Mouse (Mus musculus): ENCODE data around the gene Gm6583.
A peak's percentile ranks its signal among the peaks of the same experiment; 100 is the strongest.

Gene Gm6583

DNA sequence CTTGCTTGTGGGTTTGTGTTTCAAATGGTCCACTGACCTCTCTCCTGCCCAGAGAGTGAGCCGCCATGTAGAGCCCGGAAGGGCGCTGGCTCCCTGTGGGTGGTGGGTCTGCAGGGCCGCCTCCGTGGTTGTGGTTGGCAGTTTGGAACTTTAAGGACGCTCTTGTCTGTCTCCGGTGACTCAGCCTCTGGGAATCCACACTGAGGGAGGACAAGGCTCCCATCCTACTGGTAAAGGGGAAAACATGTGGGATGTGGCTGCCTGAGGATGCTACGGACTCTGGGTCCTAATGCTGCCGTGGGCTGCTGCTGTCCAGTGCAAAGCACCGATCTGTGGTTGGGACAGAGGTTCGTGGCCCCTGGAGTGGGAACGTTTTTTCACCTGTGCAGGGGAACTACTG, 12.1 kb upstream of the Gm6583 start:
- no peak for DNase-seq (ENCODE audit: low spot score)

- DNase-seq (ENCODE audit: low spot score): no peak
These were observed 11.5 kb upstream of the Gm6583 start for GRCm38 (mm10) chr5:112367338-112367737.

- DNase-seq (ENCODE audit: low spot score): no peak
These were observed 11.0 kb upstream of the Gm6583 start for GRCm38 (mm10) chr5:112366879-112367278.

DNA sequence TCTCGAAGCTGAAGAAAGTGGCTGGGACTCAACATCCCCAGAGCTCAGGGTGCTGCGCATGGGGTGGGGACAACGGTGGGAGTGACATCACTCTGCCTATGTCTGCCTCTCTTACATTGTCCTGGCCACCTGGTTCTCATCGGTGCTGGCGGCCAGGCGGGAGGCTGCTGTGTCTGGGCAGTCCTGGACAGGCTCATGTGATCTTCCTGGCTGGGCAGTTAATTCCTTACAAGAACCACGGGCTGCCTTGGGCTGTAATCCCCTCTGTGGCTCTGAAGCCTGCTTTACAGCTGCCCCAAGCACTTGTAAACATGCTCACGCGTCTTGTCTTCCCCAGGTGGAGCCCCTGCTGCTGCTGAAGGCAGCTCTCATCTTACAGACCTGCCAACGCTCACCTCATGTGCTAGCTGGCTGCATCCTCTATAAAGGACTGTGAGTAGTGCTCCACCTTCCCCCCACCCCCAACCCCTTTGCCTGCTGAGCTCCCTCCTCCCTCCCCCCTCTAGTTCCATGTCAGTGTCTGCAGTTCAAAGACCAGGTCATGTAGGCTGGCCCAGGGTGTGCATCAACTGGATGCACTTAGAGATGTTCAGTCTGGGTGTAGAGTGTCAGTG, 8.5 kb upstream of the Gm6583 start:
- DNase-seq (ENCODE audit: low spot score): no peak

DNA sequence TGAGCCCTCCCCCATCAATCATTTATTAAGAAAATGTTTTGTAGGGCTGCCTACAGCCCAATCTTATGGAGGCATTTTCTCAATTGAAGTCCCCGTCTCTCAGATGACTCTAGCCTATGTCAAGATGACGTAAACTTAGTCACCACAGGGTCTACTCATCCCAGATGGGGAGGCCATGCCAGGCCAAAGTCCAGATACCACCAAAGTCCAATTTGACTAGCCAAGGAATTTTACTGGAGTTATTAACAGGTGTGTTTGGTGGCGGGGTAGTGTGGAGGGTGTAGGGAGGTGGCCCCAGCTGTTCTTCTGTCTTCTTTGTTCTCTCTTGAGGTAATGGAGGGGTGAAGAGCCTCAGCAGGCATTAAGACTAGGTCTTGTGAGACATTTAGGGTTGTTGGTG, 4.2 kb upstream of the Gm6583 start:
- no peak for DNase-seq (ENCODE audit: low spot score)

- no peak for DNase-seq (ENCODE audit: low spot score)
These were observed 3.7 kb upstream of the Gm6583 start for GRCm38 (mm10) chr5:112359520-112359919.

DNA sequence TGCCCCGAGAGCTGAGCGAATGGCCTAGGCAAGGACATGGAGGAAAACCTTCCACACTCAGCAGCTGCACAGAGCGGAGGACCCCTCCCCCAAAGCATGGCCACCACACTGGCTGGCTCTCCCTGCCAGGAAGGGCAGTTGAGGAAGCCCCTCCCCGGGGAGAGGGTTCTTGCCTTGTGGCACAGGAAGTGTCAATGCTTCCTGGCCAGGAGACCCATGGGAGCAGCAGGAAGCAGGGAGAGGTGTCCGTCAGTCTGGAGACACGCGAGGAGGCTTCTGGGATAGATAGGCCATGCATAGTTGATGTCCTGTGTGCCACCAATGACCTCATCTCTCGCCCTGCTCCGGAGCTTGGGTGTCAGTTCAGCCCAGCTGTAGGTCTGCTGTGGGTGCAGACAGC, 489 bp upstream of the Gm6583 start:
- no peak for DNase-seq (ENCODE audit: low spot score)

GRCm38 (mm10) chr5:112355493-112355892, 340 bp downstream of the Gm6583 start:
- DNase-seq (ENCODE audit: low spot score): no peak

- DNase-seq (ENCODE audit: low spot score): no peak
These were observed 6.7 kb downstream of the Gm6583 start for GRCm38 (mm10) chr5:112349169-112349568.

DNA sequence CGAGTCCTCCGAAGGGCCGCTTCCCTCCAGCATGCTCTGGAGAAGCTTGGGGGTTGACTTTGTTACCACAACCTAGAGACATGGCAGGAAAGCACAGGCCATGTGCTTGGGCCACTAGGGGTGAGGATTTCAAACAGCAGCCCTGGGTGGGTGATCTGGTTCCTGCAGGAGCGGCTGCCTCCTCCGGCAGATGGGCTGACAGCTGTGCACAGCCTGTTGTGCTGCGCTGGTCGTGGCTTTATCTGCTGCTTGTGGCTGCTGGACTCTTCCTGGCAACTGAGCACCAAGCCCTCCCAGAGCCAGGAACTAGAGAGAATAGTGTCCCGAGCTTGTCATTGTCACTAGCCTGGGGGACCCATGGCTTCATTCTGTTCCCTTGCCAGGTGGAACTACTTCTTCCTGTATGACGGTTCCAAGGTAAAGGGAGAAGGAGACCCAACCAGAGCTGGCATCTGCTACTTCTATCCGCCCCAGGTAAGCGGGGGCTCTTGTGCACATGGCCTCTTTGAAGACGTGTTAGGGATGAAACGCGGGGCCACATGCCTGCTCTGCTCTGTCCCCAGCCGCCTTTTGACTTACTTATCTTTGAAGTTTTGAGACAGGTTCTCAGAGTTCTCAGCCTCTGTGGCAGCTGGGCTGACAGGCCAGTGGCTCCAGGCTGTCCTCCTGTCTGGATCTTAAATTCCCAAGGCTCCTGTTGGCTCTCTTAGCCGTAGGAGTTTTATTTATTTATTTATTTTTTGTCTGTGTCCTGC, 9.4 kb downstream of the Gm6583 start:
- DNase-seq (ENCODE audit: low spot score): peak; percentile 17

- no peak for DNase-seq (ENCODE audit: low spot score)
These were observed 11.5 kb downstream of the Gm6583 start for GRCm38 (mm10) chr5:112344092-112344960.

GRCm38 (mm10) chr5:112343205-112343595, 12.6 kb downstream of the Gm6583 start:
- DNase-seq (ENCODE audit: low spot score): peak; percentile 52

DNA sequence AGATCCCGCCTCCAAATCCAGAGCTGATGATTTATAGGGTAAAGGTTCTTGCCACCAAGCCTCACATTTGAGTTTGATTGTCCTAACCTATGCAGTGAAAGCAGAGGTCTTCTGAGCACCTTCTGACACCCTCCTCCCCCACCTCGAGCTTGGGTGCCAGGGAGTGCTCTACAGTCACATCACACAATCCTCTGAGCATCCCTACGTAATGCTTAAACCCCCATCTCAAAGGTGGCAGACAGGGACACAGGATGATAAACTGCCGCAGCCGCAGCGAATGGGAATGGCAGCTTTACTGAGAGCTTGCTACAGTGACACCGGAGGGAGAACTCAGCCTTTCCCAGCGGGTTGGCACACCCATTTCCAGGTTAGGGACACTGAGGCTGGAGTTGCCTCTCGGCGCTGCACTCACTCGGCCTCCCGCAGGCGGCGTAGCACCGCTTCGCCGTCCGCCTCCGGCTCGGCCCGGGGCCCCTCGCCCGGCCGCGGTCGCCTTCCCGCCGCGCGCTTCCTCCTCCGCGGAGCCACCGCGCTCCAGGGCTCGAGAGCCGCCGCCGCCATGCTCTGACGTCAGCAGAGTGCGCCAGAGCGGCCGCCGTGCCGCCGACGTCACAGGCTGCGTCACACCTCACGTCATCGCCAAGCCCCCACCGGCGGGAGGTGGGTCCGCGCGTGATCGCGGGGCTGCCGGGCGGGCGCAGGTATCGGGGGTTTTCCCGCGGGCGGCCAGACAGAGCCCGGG, 13.2 kb downstream of the Gm6583 start, which contains the start of the genes Srrd and Hps4:
Srrd (minus strand) TSS at position 578 of the 742 bp plus-strand sequence.
Hps4 (plus strand) TSS at position 621 of the 742 bp plus-strand sequence.
- DNase-seq (ENCODE audit: low spot score): peak; percentile 87

- DNase-seq (ENCODE audit: low spot score): no peak
These were observed 16.6 kb downstream of the Gm6583 start for GRCm38 (mm10) chr5:112339215-112339614.

DNA sequence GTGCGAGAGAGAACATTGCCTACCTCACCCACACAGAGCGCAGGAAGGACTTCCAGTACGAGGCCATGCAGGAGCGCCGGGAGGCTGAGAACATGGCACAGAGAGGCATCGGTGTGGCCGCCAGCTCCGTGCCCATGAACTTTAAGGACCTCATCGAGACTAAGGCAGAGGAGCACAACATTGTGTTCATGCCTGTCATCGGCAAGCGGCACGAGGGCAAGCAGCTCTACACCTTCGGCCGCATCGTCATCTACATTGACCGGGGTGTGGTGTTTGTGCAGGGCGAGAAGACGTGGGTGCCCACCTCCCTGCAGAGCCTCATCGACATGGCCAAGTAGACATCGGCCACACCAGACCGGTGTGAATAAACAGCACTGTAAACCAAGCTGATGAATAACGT, 18.8 kb downstream of the Gm6583 start:
- no peak for DNase-seq (ENCODE audit: low spot score)

- DNase-seq (ENCODE audit: low spot score): peak; percentile 73
These were observed 20.4 kb downstream of the Gm6583 start for GRCm38 (mm10) chr5:112335473-112335872.

DNA sequence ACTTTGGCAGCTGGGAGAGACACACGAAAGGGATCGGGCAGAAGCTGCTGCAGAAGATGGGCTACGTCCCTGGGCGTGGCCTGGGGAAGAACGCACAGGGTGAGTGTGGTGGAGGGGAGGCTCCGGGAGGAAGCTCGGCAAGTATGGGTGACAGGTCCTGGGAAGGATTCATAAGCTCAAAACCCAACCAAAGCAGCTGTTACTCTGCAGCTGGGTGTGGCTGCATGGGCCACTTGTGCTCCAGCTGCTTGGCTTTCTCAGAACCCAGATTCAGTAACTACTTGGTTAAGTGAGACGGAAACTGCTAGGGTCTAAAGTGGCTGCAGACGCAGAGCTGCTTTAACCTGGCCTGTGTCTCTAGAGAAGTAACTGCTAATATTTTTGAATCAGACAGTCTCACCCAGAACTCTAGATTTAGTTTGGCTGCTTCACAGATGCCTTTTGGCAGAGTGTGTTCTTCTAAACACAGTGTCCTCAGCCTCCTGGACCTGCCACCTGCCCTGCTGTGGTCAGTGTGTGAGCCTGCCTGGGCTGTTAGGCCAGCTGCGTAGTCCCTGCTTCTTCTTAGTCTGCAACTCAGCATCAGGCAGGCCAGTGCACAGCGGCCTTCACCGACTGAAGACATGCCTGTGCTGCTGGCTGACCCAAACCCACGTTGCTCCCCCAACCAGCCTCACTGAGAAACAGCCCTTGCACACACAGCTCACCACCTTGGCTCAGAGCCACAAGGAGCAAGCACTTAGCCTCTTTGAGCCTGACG, 25.8 kb downstream of the Gm6583 start:
- DNase-seq (ENCODE audit: low spot score): no peak

DNA sequence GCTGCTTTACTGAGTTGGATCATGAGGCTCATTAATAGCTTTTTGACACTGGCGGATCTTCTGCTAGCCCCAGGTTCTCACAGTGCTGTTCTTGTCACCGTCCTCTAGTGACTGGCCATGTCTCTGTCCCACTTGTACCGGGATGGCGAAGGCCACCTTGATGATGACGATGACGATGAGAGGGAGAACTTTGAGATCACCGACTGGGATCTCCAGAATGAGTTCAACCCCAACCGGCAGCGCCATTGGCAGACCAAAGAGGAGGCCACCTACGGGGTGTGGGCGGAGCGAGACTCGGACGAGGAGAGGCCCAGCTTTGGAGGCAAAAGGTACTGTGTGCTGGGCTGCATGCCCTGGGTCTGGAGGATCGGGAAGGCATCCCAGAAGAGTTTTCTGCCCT, 28.0 kb downstream of the Gm6583 start:
- no peak for DNase-seq (ENCODE audit: low spot score)

DNA sequence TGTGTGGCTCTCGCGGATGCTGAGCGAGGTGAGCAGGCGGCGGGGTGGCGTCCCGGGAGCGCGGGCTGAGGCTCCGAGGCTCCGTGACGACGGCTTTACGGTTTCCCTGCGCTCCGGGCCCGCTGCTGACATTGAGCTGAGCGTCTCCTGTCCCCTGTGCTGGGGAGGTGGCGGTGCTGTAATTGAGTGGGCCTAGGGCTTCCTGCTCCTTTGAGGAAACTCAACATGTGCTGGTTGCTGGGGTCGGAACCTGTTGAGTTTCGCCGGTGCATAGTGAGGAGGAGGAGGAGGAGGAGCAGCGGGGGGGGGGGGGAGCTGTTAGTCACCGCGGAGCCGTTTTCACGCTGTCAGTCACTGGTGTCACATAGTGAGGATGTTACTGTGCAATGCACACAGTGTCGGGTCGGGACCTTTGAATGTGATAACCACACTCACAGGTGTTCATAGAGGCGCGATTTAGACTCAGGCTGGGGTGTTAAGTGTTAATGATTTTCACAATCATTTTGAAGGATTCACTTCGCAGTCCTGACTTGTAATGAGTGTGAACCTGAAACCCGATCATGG, 29.3 kb downstream of the Gm6583 start:
- DNase-seq (ENCODE audit: low spot score): no peak

- DNase-seq (ENCODE audit: low spot score): peak; percentile 96
These were observed 30.0 kb downstream of the Gm6583 start, which contains the start of gene Tfip11 for GRCm38 (mm10) chr5:112325546-112326445. Tfip11 (plus strand) TSS chr5:112326358.

Measured in retina, embryonic 14.5 days (tissue).